Mouse (Mus musculus): ENCODE results near the gene Usp3. TPM values are rescaled to one million over a fixed set of nuclear protein-coding genes. Genes with fewer than 3 reads are reported as not detected.
A peak's percentile ranks its signal among the peaks of the same experiment; 100 is the strongest.

The Usp3 gene
- polyA plus RNA-seq (2015; fragmentation: Nextera tagmentation; extraction: Ambion mirVana), result 50.6 and 50.9 TPM in 2 replicates

- peaks cover 21% of the 10 kb centered on the region for H3K4me1 ChIP-seq (ENCODE audit: control insufficient read depth, insufficient read depth, low read depth, low read length)
- peak; percentile 92 for ATAC-seq
- no peaks in the 10 kb centered on the region for H3K9me3 ChIP-seq (ENCODE audit: control insufficient read depth, low read length)
- peak within 1 kb of the TSS; percentile 95 for H3K9ac ChIP-seq (ENCODE audit: low read depth, low read length)
- H3K4me3 ChIP-seq (ENCODE audit: low read length), result peak within 1 kb of the TSS; percentile 80
- peak within 1 kb of the TSS; percentile 76 for H3K4me2 ChIP-seq (ENCODE audit: low read length)
- H3K27me3 ChIP-seq (replicated peaks; ENCODE audit: control insufficient read depth, insufficient read depth, low read length), result no peaks in the 10 kb centered on the region
- no peaks in the 10 kb centered on the region for H3K36me3 ChIP-seq (ENCODE audit: control insufficient read depth, insufficient read depth, low read length)
- WGBS, result under 1% methylated on average over 52 of the region's 73 CpGs
- H3K27ac ChIP-seq (ENCODE audit: low read depth, low read length), result peak within 1 kb of the TSS; percentile 89
Observed at GRCm38 (mm10) chr9:66592708-66593612, at the start of gene Usp3. Gene Usp3 (minus strand): TSS chr9:66593142.

GRCm38 (mm10) chr9:66640491-66640890, 47.5 kb upstream of the Usp3 start:
- no peak overlapping the region for H3K9ac ChIP-seq (ENCODE audit: low read depth, low read length)
- H3K27ac ChIP-seq (ENCODE audit: low read depth, low read length), result no peak overlapping the region
- H3K4me2 ChIP-seq (ENCODE audit: low read length), result no peak overlapping the region
- no peaks in the 10 kb centered on the region for H3K27me3 ChIP-seq (replicated peaks; ENCODE audit: control insufficient read depth, insufficient read depth, low read length)
- H3K9me3 ChIP-seq (ENCODE audit: control insufficient read depth, low read length), result no peaks in the 10 kb centered on the region
- H3K36me3 ChIP-seq (ENCODE audit: control insufficient read depth, insufficient read depth, low read length), result no peaks in the 10 kb centered on the region
- no peak for ATAC-seq
- WGBS, result 64% methylated on average over 7 of the region's 7 CpGs
- H3K4me3 ChIP-seq (ENCODE audit: low read length), result no peak overlapping the region
- H3K4me1 ChIP-seq (ENCODE audit: control insufficient read depth, insufficient read depth, low read depth, low read length), result no peaks in the 10 kb centered on the region

- H3K4me1 ChIP-seq (ENCODE audit: control insufficient read depth, insufficient read depth, low read depth, low read length), result no peaks in the 10 kb centered on the region
- no peak overlapping the region for H3K27ac ChIP-seq (ENCODE audit: low read depth, low read length)
- H3K4me3 ChIP-seq (ENCODE audit: low read length), result no peak overlapping the region
- no peak overlapping the region for H3K9ac ChIP-seq (ENCODE audit: low read depth, low read length)
- no peaks in the 10 kb centered on the region for H3K9me3 ChIP-seq (ENCODE audit: control insufficient read depth, low read length)
- no peaks in the 10 kb centered on the region for H3K27me3 ChIP-seq (replicated peaks; ENCODE audit: control insufficient read depth, insufficient read depth, low read length)
- no peak for ATAC-seq
- no peaks in the 10 kb centered on the region for H3K36me3 ChIP-seq (ENCODE audit: control insufficient read depth, insufficient read depth, low read length)
- WGBS, result 91% methylated on average over 2 of the region's 2 CpGs
- no peak overlapping the region for H3K4me2 ChIP-seq (ENCODE audit: low read length)
Observed at GRCm38 (mm10) chr9:66639626-66640025, 46.7 kb upstream of the Usp3 start.

- Histone ChIP-seq H3K4me3 (ENCODE audit: low read length) (no peak overlapping the region), H3K27me3 (replicated peaks; ENCODE audit: control insufficient read depth, insufficient read depth, low read length) (no peaks in the 10 kb centered on the region), H3K36me3 (ENCODE audit: control insufficient read depth, insufficient read depth, low read length) (no peaks in the 10 kb centered on the region), H3K4me1 (ENCODE audit: control insufficient read depth, insufficient read depth, low read depth, low read length) (no peaks in the 10 kb centered on the region), H3K9me3 (ENCODE audit: control insufficient read depth, low read length) (no peaks in the 10 kb centered on the region), H3K9ac (ENCODE audit: low read depth, low read length) (no peak overlapping the region), H3K4me2 (ENCODE audit: low read length) (no peak overlapping the region), H3K27ac (ENCODE audit: low read depth, low read length) (no peak overlapping the region)
- ATAC-seq, result no peak
- 100% methylated on average over 1 of the region's 1 CpGs for WGBS
Observed at GRCm38 (mm10) chr9:66632441-66632840, 39.5 kb upstream of the Usp3 start.

- Histone ChIP-seq H3K27ac (ENCODE audit: low read depth, low read length) (no peak overlapping the region), H3K4me2 (ENCODE audit: low read length) (no peak overlapping the region), H3K9ac (ENCODE audit: low read depth, low read length) (no peak overlapping the region), H3K4me1 (ENCODE audit: control insufficient read depth, insufficient read depth, low read depth, low read length) (no peaks in the 10 kb centered on the region), H3K4me3 (ENCODE audit: low read length) (no peak overlapping the region), H3K9me3 (ENCODE audit: control insufficient read depth, low read length) (no peaks in the 10 kb centered on the region), H3K27me3 (replicated peaks; ENCODE audit: control insufficient read depth, insufficient read depth, low read length) (no peaks in the 10 kb centered on the region), H3K36me3 (ENCODE audit: control insufficient read depth, insufficient read depth, low read length) (no peaks in the 10 kb centered on the region)
- no peak for ATAC-seq
- WGBS, result 24% methylated on average over 1 of the region's 1 CpGs
Observed at GRCm38 (mm10) chr9:66630931-66631330, 38.0 kb upstream of the Usp3 start.

GRCm38 (mm10) chr9:66626661-66627060, 33.7 kb upstream of the Usp3 start:
- Histone ChIP-seq H3K36me3 (ENCODE audit: control insufficient read depth, insufficient read depth, low read length) (no peaks in the 10 kb centered on the region), H3K4me1 (ENCODE audit: control insufficient read depth, insufficient read depth, low read depth, low read length) (no peaks in the 10 kb centered on the region), H3K27me3 (replicated peaks; ENCODE audit: control insufficient read depth, insufficient read depth, low read length) (no peaks in the 10 kb centered on the region), H3K9me3 (ENCODE audit: control insufficient read depth, low read length) (no peaks in the 10 kb centered on the region), H3K9ac (ENCODE audit: low read depth, low read length) (no peak overlapping the region), H3K27ac (ENCODE audit: low read depth, low read length) (no peak overlapping the region), H3K4me2 (ENCODE audit: low read length) (no peak overlapping the region), H3K4me3 (ENCODE audit: low read length) (no peak overlapping the region)
- ATAC-seq, result no peak
- WGBS, result 77% methylated on average over 5 of the region's 5 CpGs

GRCm38 (mm10) chr9:66625974-66626530, 33.1 kb upstream of the Usp3 start:
- ATAC-seq, result no peak
- Histone ChIP-seq H3K9me3 (ENCODE audit: control insufficient read depth, low read length) (no peaks in the 10 kb centered on the region), H3K4me3 (ENCODE audit: low read length) (no peak overlapping the region), H3K4me2 (ENCODE audit: low read length) (no peak overlapping the region), H3K36me3 (ENCODE audit: control insufficient read depth, insufficient read depth, low read length) (no peaks in the 10 kb centered on the region), H3K4me1 (ENCODE audit: control insufficient read depth, insufficient read depth, low read depth, low read length) (no peaks in the 10 kb centered on the region; the same call in 1 of the 2 replicates), H3K27me3 (replicated peaks; ENCODE audit: control insufficient read depth, insufficient read depth, low read length) (no peaks in the 10 kb centered on the region), H3K9ac (ENCODE audit: low read depth, low read length) (no peak overlapping the region), H3K27ac (ENCODE audit: low read depth, low read length) (no peak overlapping the region)
- WGBS, result 84% methylated on average over 4 of the region's 4 CpGs

GRCm38 (mm10) chr9:66624873-66625272, 31.9 kb upstream of the Usp3 start:
- Histone ChIP-seq H3K9me3 (ENCODE audit: control insufficient read depth, low read length) (no peaks in the 10 kb centered on the region), H3K36me3 (ENCODE audit: control insufficient read depth, insufficient read depth, low read length) (no peaks in the 10 kb centered on the region), H3K27ac (ENCODE audit: low read depth, low read length) (no peak overlapping the region), H3K4me1 (ENCODE audit: control insufficient read depth, insufficient read depth, low read depth, low read length) (peaks cover 7% of the 10 kb centered on the region), H3K27me3 (replicated peaks; ENCODE audit: control insufficient read depth, insufficient read depth, low read length) (no peaks in the 10 kb centered on the region), H3K9ac (ENCODE audit: low read depth, low read length) (no peak overlapping the region), H3K4me3 (ENCODE audit: low read length) (no peak overlapping the region), H3K4me2 (ENCODE audit: low read length) (no peak overlapping the region)
- 79% methylated on average over 1 of the region's 1 CpGs for WGBS
- ATAC-seq, result no peak

GRCm38 (mm10) chr9:66623627-66624026, 30.7 kb upstream of the Usp3 start:
- H3K36me3 ChIP-seq (ENCODE audit: control insufficient read depth, insufficient read depth, low read length), result no peaks in the 10 kb centered on the region
- peaks cover 7% of the 10 kb centered on the region for H3K4me1 ChIP-seq (ENCODE audit: control insufficient read depth, insufficient read depth, low read depth, low read length)
- H3K4me2 ChIP-seq (ENCODE audit: low read length), result no peak overlapping the region
- H3K27ac ChIP-seq (ENCODE audit: low read depth, low read length), result no peak overlapping the region
- ATAC-seq, result no peak
- 100% methylated on average over 1 of the region's 1 CpGs for WGBS
- H3K9me3 ChIP-seq (ENCODE audit: control insufficient read depth, low read length), result no peaks in the 10 kb centered on the region
- no peaks in the 10 kb centered on the region for H3K27me3 ChIP-seq (replicated peaks; ENCODE audit: control insufficient read depth, insufficient read depth, low read length)
- H3K9ac ChIP-seq (ENCODE audit: low read depth, low read length), result no peak overlapping the region
- no peak overlapping the region for H3K4me3 ChIP-seq (ENCODE audit: low read length)

All from hindbrain, embryonic 16.5 days (tissue).